In genomic region chr3:137991183-137991582, GRCm38 (mm10) we compare ENCODE assay signal across 8 mouse cellular contexts. TPM values are rescaled to one million over a fixed set of nuclear protein-coding genes. Genes with fewer than 3 reads are reported as not detected.
A peak's percentile ranks its signal among the peaks of the same experiment; 100 is the strongest.
DNase-seq lines count a peak whose midpoint lies in the region; ATAC-seq lines count a peak whose summit lies in the region.

No protein-coding gene starts in this region.

- no peak overlapping the region for H3K9ac ChIP-seq in hindbrain, embryonic 11.5 days (ENCODE audit: low read depth, low read length)

- H3K36me3 ChIP-seq in hindbrain, embryonic 11.5 days (ENCODE audit: control insufficient read depth, insufficient read depth, low read length) = no peaks in the 10 kb centered on the region

- peak; percentile 80 for DNase-seq in MN1 (ENCODE audit: low spot score)
- peak; percentile 96 for DNase-seq in cerebellum, adult 9-10 months
- peak; percentile 22 to 72 for DNase-seq in frontal cortex, postnatal 10 days (ENCODE audit: low spot score in 2 of 2)
- DNase-seq in hindbrain, embryonic 11.5 days (ENCODE audit: low spot score) = peak; percentile 86
- peak; percentile 63 to 76 for DNase-seq in layer of hippocampus, postnatal 10 days (ENCODE audit: low spot score in 2 of 2)
- peak; percentile 89 for DNase-seq in lung, postnatal 10 days
- DNase-seq in retina, embryonic 14.5 days (ENCODE audit: low spot score) = peak; percentile 89
- peak; percentile 86 to 87 for DNase-seq in thymus, postnatal 36 days

- peak; percentile 82 for ATAC-seq in hindbrain, embryonic 11.5 days (ENCODE audit: low FRiP score)

- H3K4me1 ChIP-seq in hindbrain, embryonic 11.5 days (replicated peaks; ENCODE audit: control insufficient read depth, insufficient read depth, low read length) = no peaks in the 10 kb centered on the region

- H3K4me3 ChIP-seq in hindbrain, embryonic 11.5 days (ENCODE audit: low read depth, low read length) = no peak overlapping the region

- H3K27ac ChIP-seq in hindbrain, embryonic 11.5 days (ENCODE audit: low read depth, low read length) = no peak overlapping the region

- 18% methylated on average over 11 of the region's 11 CpGs for WGBS in hindbrain, embryonic 11.5 days

- no peaks in the 10 kb centered on the region for H3K27me3 ChIP-seq in hindbrain, embryonic 11.5 days (ENCODE audit: control insufficient read depth, insufficient read depth, low read length)

- H3K4me2 ChIP-seq in hindbrain, embryonic 11.5 days (replicated peaks; ENCODE audit: low read depth, low read length) = no peak overlapping the region

- no peaks in the 10 kb centered on the region for H3K9me3 ChIP-seq in hindbrain, embryonic 11.5 days (ENCODE audit: control insufficient read depth, low read length)

RNA-seq across cellular contexts. Expression of gene Dapp1, which starts 9.8 kb away (rescaled TPM):
- polyA plus RNA-seq in hindbrain, embryonic 11.5 days (2014; fragmentation: Nextera tagmentation; extraction: Ambion mirVana) = 2.6 and 3.7 TPM in 2 replicates
- total RNA-seq in layer of hippocampus, postnatal 10 days (2021) = 1 to 10 TPM; 4.7 to 7.1 TPM
